Mouse (Mus musculus) urinary bladder, adult 2 months (tissue): ENCODE measurements around the gene Eif4a1. TPM values are rescaled to one million over a fixed set of nuclear protein-coding genes. Genes with fewer than 3 reads are reported as not detected.

ENCODE experiments used
- DNase-seq: peaks from one replicate; pipeline ENCODE4 v3.0.0; 2022; ENCODE audit warnings: low spot score
- polyA plus RNA-seq: library from polyadenylated mRNA; depleted of rRNA; stranded (reverse); fragments of >200 nt; gene quantifications from 2 replicates; pipeline ENCODE4 v1.2.3, GENCODE M21; 2012

Eif4a1 gene
- polyA plus RNA-seq, 1 experiment = 554 TPM

GRCm38 (mm10) chr11:69699595-69699994 is 27.4 kb upstream of the Eif4a1 start:
- no peak for DNase-seq

GRCm38 (mm10) chr11:69698574-69698973 is 26.4 kb upstream of the Eif4a1 start:
- no peak for DNase-seq

- no peak for DNase-seq
These were observed 25.2 kb upstream of the Eif4a1 start for GRCm38 (mm10) chr11:69697396-69697795.

- peak; percentile 56 for DNase-seq
These were observed 23.3 kb upstream of the Eif4a1 start, which contains the start of the genes Tnfsf12 and Tnfsfm13 for GRCm38 (mm10) chr11:69695361-69696181. Gene Tnfsf12, minus strand, starts transcription at chr11:69695849. Gene Tnfsfm13, minus strand, starts transcription at chr11:69696098.

GRCm38 (mm10) chr11:69695046-69695360 is 22.8 kb upstream of the Eif4a1 start:
- no peak for DNase-seq

- DNase-seq = no peak
These were observed 21.3 kb upstream of the Eif4a1 start for GRCm38 (mm10) chr11:69693421-69693965.

- DNase-seq = no peak
These were observed 20.6 kb upstream of the Eif4a1 start for GRCm38 (mm10) chr11:69692863-69693262.

- DNase-seq = no peak
These were observed 20.1 kb upstream of the Eif4a1 start for GRCm38 (mm10) chr11:69692196-69692811.

- no peak for DNase-seq
These were observed 17.7 kb upstream of the Eif4a1 start for GRCm38 (mm10) chr11:69689891-69690290.

- no peak for DNase-seq
These were observed 14.8 kb upstream of the Eif4a1 start for GRCm38 (mm10) chr11:69687061-69687460.

- DNase-seq = no peak
These were observed 14.2 kb upstream of the Eif4a1 start for GRCm38 (mm10) chr11:69686377-69686776.

- peak; percentile 37 for DNase-seq
These were observed 13.4 kb upstream of the Eif4a1 start, which contains the start of gene Tnfsf13 for GRCm38 (mm10) chr11:69685526-69686148. Gene Tnfsf13, minus strand, starts transcription at chr11:69685784.

- no peak for DNase-seq
These were observed 12.7 kb upstream of the Eif4a1 start for GRCm38 (mm10) chr11:69684936-69685335.

- DNase-seq = no peak
These were observed 12.0 kb upstream of the Eif4a1 start for GRCm38 (mm10) chr11:69684128-69684745.

GRCm38 (mm10) chr11:69683576-69683975 is 11.4 kb upstream of the Eif4a1 start:
- DNase-seq = no peak

- no peak for DNase-seq
These were observed 10.8 kb upstream of the Eif4a1 start for GRCm38 (mm10) chr11:69682840-69683533.

GRCm38 (mm10) chr11:69682209-69682839 is 10.1 kb upstream of the Eif4a1 start:
- DNase-seq = no peak

GRCm38 (mm10) chr11:69681314-69682208 is 9.3 kb upstream of the Eif4a1 start, which contains the start of gene Senp3:
Gene Senp3, minus strand, starts transcription at chr11:69682084.
- DNase-seq = peak; percentile 93

GRCm38 (mm10) chr11:69680136-69680855 is 8.1 kb upstream of the Eif4a1 start:
- no peak for DNase-seq
